14 mouse cellular contexts compared by ENCODE assay signal in genomic region chr16:22414205-22414754, GRCm38 (mm10).
"Had no signal": no experiment of that assay in that cellular context is flagged by ENCODE, and none has a peak within 500 bp of the region (broad histone marks: within the 10 kb centered on the region; RNA-seq: fewer than 3 reads in every experiment).

No protein-coding gene starts in this region.

- DNase-seq: kidney, adult 11 months; kidney, postnatal 10 days; kidney, postnatal 4 days; liver; liver, embryonic 13.5 days; liver, postnatal 0 days; lung, postnatal 14 days; midbrain, embryonic 14.5 days; thymus, postnatal 4 days had no signal

- H3K4me1 ChIP-seq: liver, embryonic 13.5 days had no signal

- H3K36me3 ChIP-seq: liver, embryonic 13.5 days; neural tube, embryonic 15.5 days had no signal

- H3K9ac ChIP-seq: limb, embryonic 12.5 days; liver, embryonic 13.5 days; liver, postnatal 0 days; lung, embryonic 15.5 days; neural tube, embryonic 15.5 days had no signal

- H3K9me3 ChIP-seq: limb, embryonic 12.5 days; liver, embryonic 13.5 days; lung, embryonic 15.5 days; midbrain, embryonic 10.5 days; neural tube, embryonic 15.5 days had no signal

- H3K27me3 ChIP-seq: limb, embryonic 12.5 days; liver, embryonic 13.5 days; lung, embryonic 15.5 days; neural tube, embryonic 15.5 days had no signal

- H3K4me3 ChIP-seq: limb, embryonic 12.5 days; liver, embryonic 13.5 days; lung, embryonic 15.5 days; midbrain, embryonic 10.5 days; myocyte; neural tube, embryonic 15.5 days had no signal

- H3K27ac ChIP-seq: limb, embryonic 12.5 days; liver, embryonic 13.5 days; lung, embryonic 15.5 days; midbrain, embryonic 10.5 days; neural tube, embryonic 15.5 days had no signal

- ATAC-seq: liver, postnatal 0 days had no signal

- H3K4me2 ChIP-seq: limb, embryonic 12.5 days; liver, embryonic 13.5 days; lung, embryonic 15.5 days; neural tube, embryonic 15.5 days had no signal
